Mouse (Mus musculus) brain, embryonic 14.5 days (tissue): Measurements from ENCODE around the gene Lrrc36.

ENCODE experiments used
- CTCF ChIP-seq: fragments of 200-500 bp; IDR thresholded peaks from 2 replicates; pipeline ENCODE4 v1.5.1; 2012; ENCODE audit warnings: inconsistent platforms, mild to moderate bottlenecking, moderate library complexity, borderline replicate concordance; ENCODE audit not compliant: insufficient read depth, insufficient read length; ENCODE audit errors: extremely low read depth
- POLR2A ChIP-seq: fragments of 200-500 bp; IDR thresholded peaks from 2 replicates; pipeline ENCODE4 v1.6.1; 2012; ENCODE audit warnings: mild to moderate bottlenecking, inconsistent platforms, borderline replicate concordance; ENCODE audit not compliant: poor library complexity, insufficient read depth, insufficient read length, severe bottlenecking; ENCODE audit errors: extremely low read depth

DNA sequence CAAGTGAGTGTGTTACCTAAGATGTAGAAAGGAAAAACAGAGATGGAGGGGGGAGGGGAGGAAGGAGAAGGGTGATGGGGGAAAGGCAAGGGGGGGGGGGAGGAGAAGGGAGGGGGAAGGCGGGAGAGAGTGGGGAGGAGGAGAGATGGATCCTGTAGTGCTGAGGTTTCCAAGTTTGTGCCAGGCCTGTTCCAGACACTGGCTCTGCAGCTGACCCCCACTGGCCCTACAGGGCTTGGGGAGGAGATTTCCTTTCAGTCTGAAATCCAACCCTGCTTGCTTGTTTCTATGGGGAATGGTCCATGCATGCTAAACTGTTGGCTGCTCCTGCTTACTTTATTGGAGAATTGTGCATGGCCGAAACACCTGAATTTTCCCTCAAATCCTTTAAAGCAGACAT is 95.4 kb downstream of the Lrrc36 start:
- TF ChIP-seq CTCF (no peak), POLR2A (no peak)
